Mouse (Mus musculus) embryo, embryonic 10.5 days (tissue): Measurements from ENCODE around the gene Ptprn2.
"Not testable (repeated sequence)": the region's sequence is repeated elsewhere in the genome, so short reads cannot be mapped to it uniquely, and the experiment has no call there.

ENCODE experiments used
- DNase-seq: peaks from one replicate; pipeline ENCODE4 v3.0.0-alpha.2; 2015; ENCODE audit warnings: low spot score

Gene Ptprn2

DNA sequence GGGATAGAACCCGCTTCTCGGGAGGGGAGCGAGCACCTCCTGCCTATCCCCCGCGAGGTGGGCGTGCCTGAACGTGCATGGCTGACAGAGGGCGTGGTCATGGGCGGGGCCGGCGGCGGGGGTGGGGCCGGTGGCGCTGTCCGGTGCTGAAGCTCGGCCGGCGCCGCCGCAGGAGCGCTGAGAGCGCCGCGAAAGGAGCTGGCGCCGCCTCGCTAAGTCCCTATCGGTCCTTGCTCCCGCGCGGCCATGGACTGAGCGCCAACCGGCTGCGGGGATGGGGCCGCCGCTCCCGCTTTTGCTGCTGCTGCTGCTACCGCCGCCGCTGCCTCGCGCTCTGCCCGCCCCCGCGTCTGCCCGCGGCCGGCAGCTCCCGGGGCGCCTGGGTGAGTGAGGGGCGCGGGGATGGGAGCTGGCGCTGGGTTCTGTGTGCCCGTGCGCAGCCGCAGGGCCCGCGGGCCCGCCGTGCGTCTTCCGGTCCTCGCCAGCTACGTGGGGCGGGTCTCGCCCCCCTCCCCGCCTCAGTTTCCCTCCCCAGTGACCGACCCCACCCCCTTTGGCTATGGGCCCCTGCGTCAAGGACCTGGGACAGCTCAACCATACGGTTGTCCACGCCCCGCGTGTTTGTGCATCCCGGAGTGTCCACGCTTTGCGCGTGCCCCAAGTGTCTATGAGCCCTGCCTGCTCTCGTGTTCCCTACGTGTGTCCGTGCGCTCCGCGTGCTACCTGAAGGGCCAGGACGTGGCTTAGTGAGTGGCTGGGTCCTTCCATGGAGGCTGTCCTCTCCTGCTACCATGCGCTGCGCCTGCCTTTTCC, at the start of gene Ptprn2:
Gene Ptprn2 (plus strand): TSS at position 130 of the 813 bp plus-strand sequence.
- peak; percentile 88 for DNase-seq

DNA sequence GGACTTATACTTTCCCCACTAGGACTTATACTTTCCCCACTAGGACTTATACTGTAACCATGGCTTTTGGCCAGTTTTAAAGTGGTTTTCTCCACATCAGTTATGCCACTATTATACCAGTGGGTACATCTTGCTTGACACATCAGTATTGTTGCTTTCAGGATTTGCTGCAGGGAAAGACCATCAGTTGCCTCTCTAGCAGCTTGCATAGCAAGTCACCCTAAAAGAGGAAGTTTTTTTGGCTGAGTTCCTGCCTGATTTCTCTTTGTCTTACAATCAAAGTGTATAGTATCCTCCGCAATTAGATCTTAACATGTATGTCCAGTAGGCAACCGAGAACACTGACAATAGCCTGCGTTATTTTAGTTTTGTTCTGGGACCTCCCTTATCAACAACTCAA, 49.4 kb upstream of the Ptprn2 start:
- DNase-seq: no peak

DNA sequence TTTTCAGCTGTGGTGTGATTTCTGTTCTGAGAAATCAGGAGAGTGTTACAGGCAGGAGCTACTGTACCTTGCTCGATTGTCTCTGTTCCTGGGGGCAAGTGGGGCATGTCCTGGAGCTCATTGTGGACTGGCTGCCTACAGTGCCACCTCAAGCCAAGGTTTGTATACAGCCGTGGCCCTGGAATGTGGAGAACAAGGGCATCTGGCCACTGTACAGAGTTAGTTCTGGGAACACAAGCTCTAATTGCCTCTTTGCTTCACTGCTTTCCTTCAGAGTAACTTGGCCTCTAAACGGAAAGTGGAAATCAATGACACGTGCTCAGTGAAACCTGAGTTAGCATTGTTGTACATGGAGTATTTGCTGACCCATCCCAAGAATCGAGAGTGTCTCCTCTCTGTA, 46.9 kb upstream of the Ptprn2 start:
- no peak for DNase-seq

DNA sequence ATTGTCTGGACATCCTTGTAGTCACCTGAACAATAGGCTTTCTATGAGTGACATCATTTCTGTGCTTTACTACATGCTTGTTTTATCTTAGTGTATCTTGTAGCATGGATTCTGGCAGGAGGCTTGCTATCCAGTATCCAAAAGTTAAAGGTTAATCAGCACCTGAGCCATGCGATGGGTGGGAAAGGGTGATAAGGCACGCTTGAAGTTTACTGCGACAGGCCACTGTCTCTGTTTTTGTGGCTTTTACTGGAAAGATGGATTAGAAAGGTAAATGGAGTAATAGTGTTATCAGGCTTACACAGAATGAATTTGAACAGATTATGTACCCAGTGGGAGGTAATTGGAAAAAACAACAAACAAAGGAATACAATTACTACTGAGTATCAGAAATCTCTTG, 43.3 kb upstream of the Ptprn2 start:
- DNase-seq: no peak

DNA sequence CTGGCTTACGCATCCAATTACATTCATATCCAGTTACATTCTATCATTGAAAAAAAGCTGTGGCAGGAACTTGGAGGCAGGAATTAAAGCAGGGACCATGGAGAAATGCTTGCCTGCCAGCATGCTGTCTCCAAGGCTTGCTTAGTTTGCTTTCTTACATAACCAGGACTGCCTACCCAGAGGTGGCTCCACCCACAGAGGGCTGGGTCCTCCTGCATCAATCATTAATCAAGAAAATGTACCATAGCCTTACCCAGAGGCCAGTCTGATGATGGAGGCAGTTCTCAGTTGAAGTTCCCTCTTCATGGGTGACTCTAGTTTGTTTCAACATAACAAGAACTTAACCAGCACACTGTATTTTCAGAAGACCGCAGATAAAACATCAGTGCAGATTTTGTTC, 36.0 kb upstream of the Ptprn2 start:
- no peak for DNase-seq

DNA sequence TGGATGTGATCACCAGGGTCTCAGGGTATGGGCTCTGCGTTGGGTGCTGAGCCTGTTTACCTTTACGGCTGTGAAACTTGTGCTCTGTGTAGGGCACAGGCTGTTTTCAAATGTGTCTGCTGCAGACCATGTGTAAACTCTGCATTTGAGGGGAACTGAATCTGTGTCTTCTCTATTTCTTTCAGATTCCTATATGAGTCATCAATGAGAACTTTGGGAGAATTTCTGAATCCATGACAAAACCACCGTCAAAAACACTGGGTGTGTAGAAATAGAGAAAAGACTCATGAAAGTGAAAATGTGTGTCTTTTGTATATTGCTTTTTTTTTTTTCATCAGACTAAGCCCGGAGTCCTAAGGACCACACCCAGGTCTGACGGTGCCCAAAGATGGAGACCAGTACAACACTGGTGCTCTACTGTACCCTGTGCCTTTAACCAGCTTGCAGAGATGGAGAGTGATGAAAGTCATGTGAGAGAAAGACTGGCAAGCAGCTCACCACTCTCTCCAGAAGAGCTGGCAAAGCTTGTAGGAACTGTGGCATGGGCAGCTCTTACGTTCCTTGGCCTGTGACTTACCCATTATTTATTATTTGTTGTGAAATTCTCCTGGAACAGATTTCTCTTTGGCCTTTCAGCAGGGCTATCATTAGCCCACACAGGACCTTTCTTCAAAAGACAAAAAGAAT, 25.0 kb upstream of the Ptprn2 start:
- DNase-seq: no peak

DNA sequence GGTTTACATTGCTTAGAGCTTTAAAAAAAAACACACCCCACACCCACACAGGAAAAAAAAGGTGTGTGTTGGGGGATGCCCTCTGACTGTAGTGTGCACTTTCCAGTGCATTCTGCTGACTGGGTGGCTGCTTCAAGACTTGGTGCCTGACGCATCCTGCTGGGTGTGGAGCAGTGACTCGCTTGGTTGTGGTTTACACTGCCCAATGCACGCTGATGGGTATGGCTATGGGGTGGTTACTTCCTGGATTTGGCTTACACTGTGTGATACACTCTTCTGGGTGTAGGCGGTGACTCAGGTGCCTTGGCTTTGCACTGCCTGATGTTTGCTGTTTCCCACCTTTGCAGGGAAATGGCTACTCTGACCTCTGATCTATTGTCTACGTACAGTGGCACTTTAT, 18.5 kb upstream of the Ptprn2 start:
- DNase-seq: no peak

DNA sequence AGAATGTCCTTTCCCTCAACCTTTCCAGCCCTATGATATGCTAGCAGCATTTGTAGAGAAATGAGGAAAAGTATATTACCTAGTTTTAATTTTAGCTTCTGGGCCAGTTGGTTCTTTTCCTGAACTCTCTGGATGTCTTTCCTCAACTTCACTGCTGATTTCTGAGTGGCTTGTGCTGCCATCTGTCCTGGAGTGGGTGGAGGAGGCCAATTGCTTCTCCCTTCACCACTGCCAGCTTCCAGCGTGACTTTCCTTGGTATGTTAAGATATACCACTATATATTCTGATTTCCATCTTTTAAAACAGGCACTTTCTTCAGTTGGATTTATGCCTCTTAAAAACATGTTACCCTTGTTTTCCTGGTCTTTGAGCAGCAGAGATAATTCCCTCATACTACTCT, 17.2 kb upstream of the Ptprn2 start:
- no peak for DNase-seq

DNA sequence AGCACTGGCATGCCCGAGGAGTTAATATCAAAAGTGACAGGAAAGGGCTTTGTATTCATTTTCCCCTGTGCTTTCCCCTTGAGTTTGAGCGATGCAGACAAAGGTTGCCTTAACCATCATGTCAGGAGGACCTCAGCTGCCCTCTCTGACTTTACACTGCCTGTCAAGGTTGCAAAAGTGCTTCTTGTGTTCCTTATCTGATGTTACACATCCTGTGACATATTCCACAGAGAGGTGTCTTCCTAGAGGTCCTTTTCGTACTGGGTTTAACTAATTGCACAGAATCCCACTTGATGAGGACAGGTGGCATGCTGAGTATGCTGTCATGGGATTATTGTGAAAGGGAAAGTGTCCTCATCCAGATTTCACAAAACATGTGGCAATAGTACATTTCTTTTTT, 16.4 kb upstream of the Ptprn2 start:
- DNase-seq: no peak

DNA sequence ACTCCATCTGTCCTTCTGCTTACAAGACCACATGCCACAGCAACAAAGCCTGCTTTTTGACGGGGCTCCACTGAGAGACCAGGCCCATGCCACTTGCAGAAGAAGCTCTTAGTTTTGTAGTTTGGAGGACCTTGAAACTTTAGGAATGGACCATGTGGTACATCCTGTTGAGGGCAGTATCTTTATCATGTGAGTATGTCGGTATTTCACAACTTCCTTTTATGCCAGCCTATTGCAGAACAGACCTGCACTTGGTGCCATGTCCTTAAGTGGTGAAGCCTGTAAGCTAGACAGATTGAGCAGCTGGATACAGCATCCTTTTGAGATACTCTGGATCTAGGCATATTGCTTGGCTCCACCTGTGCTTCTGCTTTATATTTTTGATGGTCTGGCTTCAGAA, 12.3 kb upstream of the Ptprn2 start:
- no peak for DNase-seq

DNA sequence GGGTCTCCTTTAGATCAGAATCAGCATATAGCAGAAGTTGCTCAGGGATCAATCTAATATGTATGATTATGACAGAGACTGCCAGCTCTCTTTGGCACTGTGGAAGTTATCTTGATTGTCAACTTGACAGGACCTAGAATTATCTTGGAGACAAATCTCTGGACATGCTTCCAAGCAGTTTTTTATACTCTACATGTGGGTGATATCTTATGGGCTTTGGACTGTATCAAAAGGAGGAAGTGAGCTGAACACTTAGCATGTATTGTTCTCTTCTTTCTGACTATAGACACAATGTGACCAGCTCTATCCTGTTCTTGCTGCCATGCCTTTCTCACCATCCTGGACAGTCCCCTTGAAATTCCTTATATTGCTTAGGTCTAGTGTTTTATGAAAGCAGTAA, 11.8 kb upstream of the Ptprn2 start:
- DNase-seq: no peak

DNA sequence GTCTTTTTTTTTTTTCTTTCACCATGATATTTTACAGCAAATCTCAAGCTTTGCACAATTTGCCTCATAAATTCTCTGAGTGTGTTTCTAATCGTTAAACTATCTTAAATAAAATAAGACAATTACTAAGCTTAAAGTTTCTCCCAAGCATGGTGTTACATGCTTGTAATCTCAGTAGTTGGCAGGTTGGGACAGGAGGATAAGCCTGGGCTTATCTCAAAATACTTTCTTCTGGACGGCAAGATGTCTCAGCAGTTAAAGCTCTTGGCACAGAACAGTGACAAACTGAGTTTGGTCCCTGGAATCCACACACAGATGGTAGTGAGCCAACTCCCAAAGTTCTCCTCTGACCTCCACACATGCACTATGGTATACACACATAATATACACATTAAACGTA, 10.8 kb upstream of the Ptprn2 start:
- no peak for DNase-seq

DNA sequence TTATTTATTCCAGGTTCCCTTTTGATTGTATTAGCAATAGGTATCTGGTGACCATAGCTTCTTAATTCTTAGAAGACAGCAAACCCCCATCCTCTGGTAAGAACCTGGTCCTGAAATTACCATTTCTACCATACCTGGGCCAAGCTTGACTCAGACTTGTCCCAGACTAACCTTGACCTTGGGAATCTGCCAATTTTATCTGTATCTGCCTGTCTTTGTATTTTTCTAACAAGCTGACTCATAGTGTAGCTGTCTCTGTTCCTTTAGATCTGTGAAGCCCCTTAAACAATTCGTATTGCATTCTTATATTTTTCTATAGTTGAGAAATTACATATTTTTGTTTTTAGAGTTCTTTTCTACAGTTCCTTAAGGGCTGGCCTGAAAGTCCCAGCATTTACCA, 6.7 kb upstream of the Ptprn2 start:
- no peak for DNase-seq

DNA sequence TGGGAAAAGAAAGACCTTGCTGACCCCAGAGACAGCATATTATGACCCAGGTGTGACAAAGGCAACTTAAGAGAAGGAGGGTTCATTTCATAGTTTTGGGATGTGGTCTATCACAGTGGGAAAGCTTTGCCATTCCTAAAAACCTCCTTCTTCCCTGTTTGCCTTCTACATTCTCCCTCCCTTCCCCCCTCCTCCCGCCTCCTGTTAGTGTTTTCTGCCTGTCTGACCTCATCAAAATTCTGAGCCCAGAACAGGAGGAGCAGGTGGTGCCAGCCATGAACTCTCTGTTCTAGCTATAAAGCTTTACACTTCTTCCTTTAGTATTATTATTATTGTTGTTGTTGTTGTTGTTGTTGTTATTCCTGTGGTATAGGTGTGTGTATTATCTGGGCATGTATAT, 3.6 kb upstream of the Ptprn2 start:
- DNase-seq: no peak

DNA sequence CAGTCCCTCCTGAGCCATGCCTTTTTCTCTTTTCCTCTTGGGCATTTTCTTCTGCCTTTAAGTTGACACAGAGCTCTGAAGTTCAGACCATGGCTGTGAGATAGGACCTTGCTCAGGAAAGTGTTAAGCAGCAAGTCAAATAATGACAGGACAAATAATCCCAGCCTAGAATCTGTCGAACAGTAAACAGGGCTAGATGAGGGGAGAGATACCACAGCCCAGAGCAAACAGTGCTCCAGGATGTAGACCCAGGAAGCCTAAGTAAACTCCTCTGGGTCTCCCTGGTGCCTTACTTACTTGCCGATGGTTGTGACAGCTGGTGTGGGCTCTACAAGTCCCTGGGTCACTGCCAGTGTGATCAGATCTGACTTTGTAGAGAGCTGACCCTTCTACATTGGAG, 1.9 kb upstream of the Ptprn2 start:
- DNase-seq: no peak

DNA sequence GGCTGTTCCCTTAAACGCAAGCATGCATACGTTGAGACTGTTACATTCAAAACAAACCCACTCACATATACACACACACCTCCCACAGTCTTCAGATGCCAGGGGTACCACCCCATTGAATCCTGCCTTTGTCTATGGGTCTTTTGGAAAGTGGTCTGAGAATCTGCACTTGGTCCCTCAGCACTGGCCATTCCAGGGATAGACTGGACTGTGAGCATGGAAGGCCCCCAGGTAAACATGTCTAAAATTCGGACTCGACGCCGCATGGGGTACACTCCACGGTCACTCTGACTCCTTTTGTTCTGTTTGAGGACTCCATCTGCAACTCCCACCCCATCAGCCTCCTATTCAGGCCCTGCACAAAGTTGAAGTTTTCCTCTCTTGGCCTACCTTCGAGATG, 529 bp upstream of the Ptprn2 start:
- no peak for DNase-seq

DNA sequence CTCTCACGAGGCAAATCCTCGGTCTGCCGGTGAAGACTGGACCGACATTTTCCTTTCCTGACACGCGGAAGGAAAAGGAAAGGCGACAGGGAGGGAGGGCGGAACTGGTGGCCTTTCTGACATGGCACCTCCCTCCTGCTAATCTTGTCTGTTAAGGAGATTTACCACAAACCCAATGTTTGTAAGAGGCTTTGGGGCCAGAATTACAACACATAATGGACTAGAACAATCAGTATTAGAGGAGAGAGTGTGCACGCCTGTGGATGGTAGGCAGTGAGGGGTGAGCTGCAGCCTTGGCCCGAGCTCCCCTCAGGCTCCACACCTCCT, 847 bp downstream of the Ptprn2 start:
- peak; percentile 2 for DNase-seq

DNA sequence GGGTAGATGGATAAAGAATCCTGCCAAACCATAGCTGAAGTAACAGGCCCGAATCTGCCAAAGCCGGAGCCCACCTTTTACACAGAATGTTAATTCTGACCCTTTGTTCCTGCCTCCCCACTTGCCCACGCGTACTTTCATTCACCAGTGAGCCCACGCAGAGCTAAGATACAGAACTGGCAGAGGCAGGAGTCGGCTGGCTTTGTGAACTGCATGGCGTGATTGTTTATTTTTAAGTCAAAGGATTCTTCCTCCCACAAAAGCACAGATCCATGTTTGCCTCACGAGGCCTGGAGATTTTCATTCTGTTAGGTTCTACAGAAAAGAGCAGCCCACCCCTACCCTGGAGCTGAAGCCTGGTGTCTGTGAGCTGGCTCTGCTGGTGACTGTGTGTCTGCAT, 3.3 kb downstream of the Ptprn2 start:
- no peak for DNase-seq

DNA sequence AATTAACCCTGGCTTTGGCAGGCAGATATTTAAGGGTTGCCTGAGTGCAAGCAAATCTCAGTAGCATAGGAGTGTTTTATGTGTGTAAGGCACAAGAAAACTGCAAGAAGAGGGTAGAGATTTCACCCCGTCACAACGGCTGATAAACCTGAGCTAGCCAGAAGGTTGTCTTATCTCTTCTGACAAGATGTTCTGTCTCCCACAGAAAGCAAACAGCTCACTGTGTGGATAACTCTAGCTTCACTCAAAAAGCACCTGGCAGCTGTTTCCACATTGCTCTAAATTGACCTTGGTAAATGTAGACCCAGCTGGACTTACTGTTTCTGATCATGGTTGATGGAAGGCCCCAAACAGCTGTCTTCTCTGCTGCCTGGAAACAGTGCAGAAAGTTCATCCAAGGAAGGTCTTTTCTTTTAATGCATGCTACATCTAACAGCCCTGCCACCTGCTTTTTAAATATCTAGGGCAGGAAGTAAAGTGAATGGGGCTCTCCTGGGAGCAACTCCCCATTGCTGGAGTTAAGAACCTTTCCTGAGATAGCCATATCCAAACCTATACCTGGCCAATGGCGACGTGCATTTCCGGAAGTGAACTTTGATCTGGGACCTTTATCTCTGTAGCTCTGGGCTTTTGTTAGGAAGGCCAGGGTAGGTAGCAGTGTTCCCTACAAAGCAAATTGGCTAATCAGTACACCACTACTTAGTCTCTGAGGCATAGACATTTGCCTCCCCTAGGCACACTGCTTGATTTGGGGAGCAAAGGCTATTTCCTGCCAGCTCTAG, 5.2 kb downstream of the Ptprn2 start:
- no peak for DNase-seq

DNA sequence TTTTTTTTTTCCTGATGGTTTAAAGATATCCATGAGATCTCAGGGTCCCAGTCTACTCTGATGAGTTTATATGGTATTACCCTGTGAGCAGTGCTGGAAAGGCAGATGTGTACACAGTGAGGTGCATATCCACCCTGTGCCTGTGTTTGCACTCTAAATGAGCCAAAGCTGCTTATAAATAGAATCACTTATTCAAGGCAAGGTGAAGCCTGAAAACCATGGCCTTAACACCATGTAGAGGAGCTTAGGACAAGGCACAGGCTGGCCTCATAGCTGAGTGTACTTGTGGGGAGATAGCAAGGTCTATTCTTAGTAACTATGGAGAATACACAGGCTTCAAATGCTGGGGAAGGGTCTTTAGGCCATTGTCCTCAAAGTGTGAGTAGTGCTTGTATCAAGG, 13.1 kb downstream of the Ptprn2 start:
- DNase-seq: no peak

DNA sequence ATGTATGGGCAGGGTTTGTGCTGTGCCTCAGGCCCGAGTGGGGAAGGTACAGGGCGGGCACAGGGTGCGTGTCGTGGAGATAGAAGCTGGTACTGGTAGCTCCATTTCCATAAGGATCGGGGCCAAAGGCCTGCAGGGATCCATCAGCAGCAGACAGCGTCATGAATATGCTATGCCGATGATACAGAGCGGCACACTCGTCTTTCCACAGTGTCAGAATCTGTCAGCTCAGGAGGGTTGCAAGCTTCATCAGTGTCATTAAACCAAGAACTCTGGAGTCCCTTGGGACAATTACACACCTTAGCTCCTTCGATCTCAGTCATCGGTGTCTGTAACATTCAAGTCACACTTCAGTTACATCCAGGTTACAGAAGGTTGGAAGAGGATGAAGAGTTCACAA, 15.1 kb downstream of the Ptprn2 start:
- no peak for DNase-seq

DNA sequence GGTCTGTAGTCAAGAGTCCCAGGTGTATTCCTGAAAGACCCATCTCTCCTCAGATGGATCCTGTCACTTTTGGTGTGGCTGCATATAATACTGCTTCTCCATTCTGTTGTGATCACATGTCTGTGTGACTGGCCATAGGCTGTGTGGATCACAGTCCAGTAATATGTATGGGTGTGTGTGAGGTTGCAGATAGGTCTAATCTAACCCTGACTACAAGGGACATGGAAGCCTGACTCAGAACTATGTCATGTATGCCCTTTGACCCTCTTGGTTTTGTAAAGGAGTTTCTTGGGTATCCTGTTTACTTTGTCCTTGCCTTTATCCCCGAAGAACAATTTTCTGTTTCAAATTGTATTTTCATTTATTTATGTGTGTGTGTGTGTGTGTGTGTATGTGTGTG, 27.0 kb downstream of the Ptprn2 start:
- DNase-seq: no peak

DNA sequence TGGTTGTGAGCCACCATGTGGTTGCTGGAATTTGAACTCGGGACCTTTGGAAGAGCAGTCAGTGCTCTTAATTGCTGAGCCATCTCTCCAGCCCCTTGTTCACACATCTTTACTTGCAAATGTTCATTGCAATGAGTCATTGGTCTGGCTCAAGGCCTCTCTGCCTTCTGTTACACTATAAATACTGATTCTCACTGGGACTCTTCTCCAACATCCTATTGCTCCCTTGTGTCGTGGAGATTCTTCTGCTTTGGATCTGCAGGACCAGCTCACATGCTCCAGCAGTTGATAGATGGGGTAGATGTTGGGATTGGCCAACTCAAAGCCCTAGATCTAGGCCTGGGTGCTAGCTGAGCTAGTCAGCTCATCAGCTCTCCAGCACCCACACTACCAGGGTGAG, 28.3 kb downstream of the Ptprn2 start:
- DNase-seq: not testable (repeated sequence)
